Mouse (Mus musculus): ENCODE data around the gene Gm28171. TPM values are rescaled to one million over a fixed set of nuclear protein-coding genes. Genes with fewer than 3 reads are reported as not detected.

Gene Gm28171
- not detected in 2 replicates for polyA plus RNA-seq (2012; rRNA removed)

GRCm38 (mm10) chrY:5793095-5793494 lies at the start of gene Gm28171:
TSS of gene Gm28171 (plus strand) at chrY:5793395.

Other genes starting within 250 kb of the Gm28171 start
- gene Gm21854, start 136.4 kb upstream of the Gm28171 start, polyA plus RNA-seq (2012; rRNA removed) = not detected in 2 replicates
- gene Gm20914, start 67.4 kb upstream of the Gm28171 start, polyA plus RNA-seq (2012; rRNA removed) = not detected in 2 replicates
- not detected in 2 replicates for gene Gm21778, start 149.1 kb downstream of the Gm28171 start, polyA plus RNA-seq (2012; rRNA removed)

Data from central nervous system, embryonic 18 days (tissue).